Mouse (Mus musculus) MEL (cell line): ENCODE results near the gene Zfp961. TPM values are rescaled to one million over a fixed set of nuclear protein-coding genes. Genes with fewer than 3 reads are reported as not detected.
A peak's percentile ranks its signal among the peaks of the same experiment; 100 is the strongest.

Source experiments
- DNase-seq: peaks from one replicate; pipeline ENCODE4 v3.0.0; 2011; ENCODE audit warnings: low read depth, low spot score
- H3K27ac ChIP-seq: 2 replicates; pipeline ENCODE4 v1.5.1; 2012; ENCODE audit warnings: low read depth, mild to moderate bottlenecking, control low read depth, low read length, moderate library complexity; ENCODE audit not compliant: control insufficient read depth
- H3K27me3 ChIP-seq, 2 experiments: fragments of 150-350 bp in 1 of 2; sonication (generic) in 1 of 2; 2 replicates each; pipeline ENCODE4 v1.6.1; 2012; ENCODE audit warnings: low read length in 2 of 2, mild to moderate bottlenecking in 2 of 2, improper control_type of control experiment in 1 of 2, moderate library complexity in 1 of 2; ENCODE audit not compliant: insufficient read depth in 2 of 2, control insufficient read depth in 1 of 2
- H3K36me3 ChIP-seq, 2 experiments: 2 replicates each; pipeline ENCODE4 v1.6.1; 2012 to 2014; ENCODE audit warnings: low read length in 2 of 2, improper control_type of control experiment in 1 of 2, inconsistent platforms in 1 of 2, mild to moderate bottlenecking in 1 of 2; ENCODE audit not compliant: insufficient read depth in 2 of 2, control insufficient read depth in 1 of 2
- H3K4me1 ChIP-seq, 2 experiments: fragments of 150-350 bp in 1 of 2; sonication (generic) in 1 of 2; 2 replicates each; pipeline ENCODE4 v1.6.1; 2012; ENCODE audit warnings: low read length in 2 of 2, improper control_type of control experiment in 1 of 2, mild to moderate bottlenecking in 1 of 2; ENCODE audit not compliant: insufficient read depth in 2 of 2, control insufficient read depth in 1 of 2
- H3K4me3 ChIP-seq, 2 experiments: fragments of 150-350 bp in 1 of 2; sonication (generic) in 1 of 2; 2 replicates each; pipeline ENCODE4 v1.5.1; 2012; ENCODE audit warnings: low read depth in 2 of 2, low read length in 2 of 2, mild to moderate bottlenecking in 2 of 2, moderate library complexity in 2 of 2, control low read depth in 1 of 2, improper control_type of control experiment in 1 of 2; ENCODE audit not compliant: control insufficient read depth in 1 of 2, insufficient read depth in 1 of 2
- H3K79me2 ChIP-seq: 2 replicates; pipeline ENCODE4 v1.6.1; 2012; ENCODE audit warnings: mild to moderate bottlenecking, low read length, moderate library complexity; ENCODE audit not compliant: control insufficient read depth, poor library complexity, insufficient read depth
- H3K9ac ChIP-seq: 2 replicates; pipeline ENCODE4 v1.6.1; 2012; ENCODE audit warnings: low read depth, mild to moderate bottlenecking, control low read depth, low read length, moderate library complexity; ENCODE audit not compliant: control insufficient read depth, poor library complexity, severe bottlenecking
- H3K9me3 ChIP-seq: fragments of 150-350 bp; sonication (generic); replicated peaks from 2 replicates; pipeline ENCODE4 v1.6.1; 2012; ENCODE audit warnings: mild to moderate bottlenecking, low read length, improper control_type of control experiment, moderate library complexity; ENCODE audit not compliant: insufficient read depth
- BHLHE40 ChIP-seq: IDR thresholded peaks from 2 replicates; pipeline ENCODE4 v1.6.1; 2012; ENCODE audit warnings: low read depth, mild to moderate bottlenecking, inconsistent platforms, low read length, improper control_type of control experiment, borderline replicate concordance
- CHD1 ChIP-seq: IDR thresholded peaks from 2 replicates; pipeline ENCODE4 v1.6.1; 2012; ENCODE audit warnings: low read depth, mild to moderate bottlenecking, inconsistent platforms, low read length, improper control_type of control experiment
- CHD2 ChIP-seq: IDR thresholded peaks from 2 replicates; pipeline ENCODE4 v1.6.1; 2011; ENCODE audit warnings: low read length, improper control_type of control experiment
- CTCF ChIP-seq, 3 experiments: IDR thresholded peaks in 2 of 3; conservative IDR thresholded peaks in 1 of 3; 2 replicates each; pipeline ENCODE4 v1.5.1; 2011 to 2012; ENCODE audit warnings: low read length in 3 of 3, low read depth in 2 of 3, mild to moderate bottlenecking in 2 of 3, improper control_type of control experiment in 1 of 3, inconsistent platforms in 1 of 3, mixed read lengths in 1 of 3, moderate library complexity in 1 of 3; ENCODE audit not compliant: control insufficient read depth in 1 of 3, insufficient read depth in 1 of 3, poor library complexity in 1 of 3, severe bottlenecking in 1 of 3
- E2F4 ChIP-seq: IDR thresholded peaks from 2 replicates; pipeline ENCODE4 v1.6.1; 2011; ENCODE audit warnings: low read depth, low read length, improper control_type of control experiment, borderline replicate concordance
- EP300 ChIP-seq, 2 experiments: IDR thresholded peaks; 2 replicates each; pipeline ENCODE4 v1.6.1; 2011; ENCODE audit warnings: improper control_type of control experiment in 2 of 2, low read length in 2 of 2, low read depth in 1 of 2, mild to moderate bottlenecking in 1 of 2
- ETS1 ChIP-seq: IDR thresholded peaks from 2 replicates; pipeline ENCODE4 v1.6.1; 2012; ENCODE audit warnings: low read depth, mild to moderate bottlenecking, inconsistent platforms, low read length, improper control_type of control experiment, moderate library complexity
- GABPA ChIP-seq: IDR thresholded peaks from 2 replicates; pipeline ENCODE4 v1.6.1; 2012; ENCODE audit warnings: low read depth, mild to moderate bottlenecking, inconsistent platforms, low read length, improper control_type of control experiment, moderate library complexity
- GATA1 ChIP-seq: IDR thresholded peaks from 2 replicates; pipeline ENCODE4 v1.6.1; 2011; ENCODE audit warnings: low read depth, low read length, improper control_type of control experiment
- JUND ChIP-seq: IDR thresholded peaks from 2 replicates; pipeline ENCODE4 v1.6.1; 2011; ENCODE audit warnings: low read depth, mild to moderate bottlenecking, improper control_type of control experiment, low read length
- MAFK ChIP-seq: IDR thresholded peaks from 2 replicates; pipeline ENCODE4 v1.6.1; 2011; ENCODE audit warnings: low read depth, mild to moderate bottlenecking, low read length, improper control_type of control experiment, borderline replicate concordance
- MEF2A ChIP-seq: IDR thresholded peaks from 2 replicates; pipeline ENCODE4 v1.6.1; 2014; ENCODE audit warnings: low read depth, mild to moderate bottlenecking, inconsistent platforms, low read length, improper control_type of control experiment; ENCODE audit not compliant: poor library complexity, insufficient replicate concordance, severe bottlenecking; ENCODE audit errors: extremely low read depth
- MXI1 ChIP-seq: IDR thresholded peaks from 2 replicates; pipeline ENCODE4 v1.6.1; 2011; ENCODE audit warnings: mild to moderate bottlenecking, low read depth, low read length, improper control_type of control experiment
- MYB ChIP-seq: IDR thresholded peaks from 2 replicates; pipeline ENCODE4 v1.6.1; 2011; ENCODE audit warnings: mild to moderate bottlenecking, low read depth, low read length, improper control_type of control experiment
- MYC ChIP-seq: IDR thresholded peaks from 2 replicates; pipeline ENCODE4 v1.6.1; 2011; ENCODE audit warnings: low read depth, mild to moderate bottlenecking, low read length, improper control_type of control experiment, moderate library complexity
- POLR2A ChIP-seq, 2 experiments: IDR thresholded peaks; 2 replicates each; pipeline ENCODE4 v1.6.1; 2011 to 2012; ENCODE audit warnings: low read length in 2 of 2, mild to moderate bottlenecking in 2 of 2, control low read depth in 1 of 2, improper control_type of control experiment in 1 of 2, low read depth in 1 of 2, moderate library complexity in 1 of 2; ENCODE audit not compliant: control insufficient read depth in 1 of 2, insufficient read depth in 1 of 2, poor library complexity in 1 of 2
- POLR2AphosphoS2 ChIP-seq: IDR thresholded peaks from 2 replicates; pipeline ENCODE4 v1.6.1; 2011; ENCODE audit warnings: low read length, improper control_type of control experiment
- POLR2AphosphoS5 ChIP-seq: IDR thresholded peaks from 2 replicates; pipeline ENCODE4 v1.6.1; 2012; ENCODE audit warnings: low read depth, borderline replicate concordance, mild to moderate bottlenecking, inconsistent platforms, low read length, moderate library complexity, mixed read lengths
- RAD21 ChIP-seq: IDR thresholded peaks from 2 replicates; pipeline ENCODE4 v1.6.1; 2011; ENCODE audit warnings: mild to moderate bottlenecking, low read depth, low read length, improper control_type of control experiment
- RCOR1 ChIP-seq: IDR thresholded peaks from 2 replicates; pipeline ENCODE4 v1.6.1; 2012; ENCODE audit warnings: low read depth, mild to moderate bottlenecking, inconsistent platforms, low read length, improper control_type of control experiment
- SIN3A ChIP-seq: IDR thresholded peaks from 2 replicates; pipeline ENCODE4 v1.6.1; 2012; ENCODE audit warnings: low read length, improper control_type of control experiment, inconsistent platforms
- SMC3 ChIP-seq: IDR thresholded peaks from 2 replicates; pipeline ENCODE4 v1.6.1; 2011; ENCODE audit warnings: low read depth, low read length, improper control_type of control experiment
- TAL1 ChIP-seq: IDR thresholded peaks from 2 replicates; pipeline ENCODE4 v1.6.1; 2012; ENCODE audit warnings: mild to moderate bottlenecking, inconsistent platforms, low read length, moderate library complexity, mixed read lengths
- TCF12 ChIP-seq: IDR thresholded peaks from 2 replicates; pipeline ENCODE4 v1.6.1; 2014; ENCODE audit warnings: low read depth, mild to moderate bottlenecking, inconsistent platforms, low read length, improper control_type of control experiment, moderate library complexity
- UBTF ChIP-seq: IDR thresholded peaks from 2 replicates; pipeline ENCODE4 v1.6.1; 2012; ENCODE audit warnings: low read depth, mild to moderate bottlenecking, inconsistent platforms, low read length, improper control_type of control experiment, moderate library complexity, borderline replicate concordance; ENCODE audit not compliant: insufficient read depth
- ZC3H11A ChIP-seq: IDR thresholded peaks from 2 replicates; pipeline ENCODE4 v1.6.1; 2012; ENCODE audit warnings: low read depth, mild to moderate bottlenecking, inconsistent platforms, low read length, improper control_type of control experiment
- polyA plus RNA-seq, 2 experiments: library from polyadenylated mRNA; stranded (reverse) in 1 of 2; unstranded in 1 of 2; fragments of >175 nt in 1 of 2; fragments of >200 nt in 1 of 2; gene quantifications; 2 replicates each; pipeline versions ENCODE4 v1.2.1 to v1.2.4; 2012; ENCODE audit warnings: low replicate concordance in 2 of 2, low read depth in 1 of 2; ENCODE audit not compliant: insufficient read length in 2 of 2, insufficient read depth in 1 of 2, missing spikeins in 1 of 2
- total RNA-seq: library from RNA; depleted of rRNA; stranded (reverse); fragments of 300-350 nt; gene quantifications from 2 replicates; pipeline ENCODE4 v1.2.3, GENCODE M21; 2012

Zfp961 gene
- total and polyA plus RNA-seq, 3 experiments: 26.1 to 30.6 TPM; not detected in 1

DNA sequence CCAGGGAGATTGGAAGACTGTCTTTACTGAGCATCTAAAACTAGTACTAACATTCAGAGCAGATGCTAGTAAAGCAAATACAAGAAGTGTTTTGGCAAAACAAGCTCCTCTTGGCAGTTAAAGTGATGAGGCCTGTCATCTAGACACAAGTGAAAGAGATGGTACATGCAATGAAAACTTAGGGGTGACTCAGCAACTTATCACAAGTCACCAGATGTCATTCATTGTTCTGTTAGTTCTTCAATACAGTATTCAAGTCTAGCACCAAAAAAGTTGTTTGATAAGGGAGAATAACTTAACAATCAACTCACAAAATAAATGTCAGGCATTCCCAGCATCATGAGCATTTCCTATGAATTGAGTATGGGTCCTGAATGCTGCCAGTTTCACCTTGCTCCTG lies 23.1 kb upstream of the Zfp961 start:
- DNase-seq: peak; percentile 88
- H3K27ac ChIP-seq: peak overlapping the region; percentile 70
- H3K27me3 ChIP-seq: no peaks in the 10 kb centered on the region
- H3K79me2 ChIP-seq: peaks cover 17% of the 10 kb centered on the region
- no peaks in the 10 kb centered on the region for H3K9me3 ChIP-seq
- H3K4me1 ChIP-seq: peaks cover 7 to 21% of the 10 kb centered on the region in 2 experiments
- TF ChIP-seq SIN3A: peak; percentile 80
- TF ChIP-seq UBTF: no peak
- no peak for TF ChIP-seq RAD21
- TF ChIP-seq GATA1: peak; percentile 78
- TF ChIP-seq GABPA: peak; percentile 67
- no peak for TF ChIP-seq MEF2A
- peak; percentile 52; the same call in 1 of the 2 replicates for TF ChIP-seq TCF12
- TF ChIP-seq EP300 (IDR thresholded peaks at IDR 0.05; ENCODE audit: low read depth in 1 of 2, low read length in 2 of 2): peak; percentile 83 to 89
- TF ChIP-seq POLR2AphosphoS2: no peak
- TF ChIP-seq JUND: 0 out of 2 replicates have a peak, but pooled peaks have one; percentile 39
- TF ChIP-seq SMC3: no peak
- TF ChIP-seq MXI1: no peak
- TF ChIP-seq POLR2A (IDR thresholded peaks at IDR 0.05; ENCODE audit: control insufficient read depth in 1 of 2, insufficient read depth in 1 of 2, low read depth in 1 of 2, low read length in 2 of 2, poor library complexity in 1 of 2): no peak
- TF ChIP-seq CHD1: no peak
- no peak for TF ChIP-seq ZC3H11A
- peak; percentile 80 for TF ChIP-seq ETS1
- no peak for TF ChIP-seq E2F4
- no peak for TF ChIP-seq RCOR1
- peak; percentile 44; the same call in 1 of the 2 replicates for TF ChIP-seq MAFK
- peak; percentile 53; the same call in 1 of the 2 replicates for TF ChIP-seq MYC
- TF ChIP-seq BHLHE40: no peak
- no peak for TF ChIP-seq POLR2AphosphoS5
- TF ChIP-seq TAL1: peak; percentile 84
- TF ChIP-seq CTCF (IDR thresholded peaks at IDR 0.05 in 2 of 3, conservative IDR thresholded peaks at IDR 0.05 in 1 of 3; ENCODE audit: control insufficient read depth in 1 of 3, insufficient read depth in 1 of 3, low read depth in 2 of 3, low read length in 3 of 3, poor library complexity in 1 of 3, severe bottlenecking in 1 of 3): no peak
- no peak for TF ChIP-seq CHD2
- peak; percentile 44; the same call in 1 of the 2 replicates for TF ChIP-seq MYB
- H3K36me3 ChIP-seq: peaks cover 22 to 36% of the 10 kb centered on the region in 2 experiments
- H3K9ac ChIP-seq: no peak overlapping the region
- no peak overlapping the region for H3K4me3 ChIP-seq
